Mouse (Mus musculus) hindbrain, embryonic 11.5 days (tissue): ENCODE measurements around the gene Rasl10a. TPM values are rescaled to one million over a fixed set of nuclear protein-coding genes. Genes with fewer than 3 reads are reported as not detected.

ENCODE experiments used
- ATAC-seq: fragments of 200-750 bp; cut with Nextera tagmentation; 2 replicates; pipeline ENCODE4 v1.8.0; 2017; ENCODE audit warnings: mild to moderate bottlenecking, moderate TSS enrichment, moderate library complexity; ENCODE audit not compliant: low FRiP score
- DNase-seq: peaks from one replicate; pipeline ENCODE4 v3.0.0-alpha.2; 2015; ENCODE audit warnings: low spot score
- H3K27ac ChIP-seq: fragments of 300-500 bp; sonication (generic); 2 replicates; pipeline ENCODE4 v1.5.1; 2014; ENCODE audit warnings: mild to moderate bottlenecking, low read depth, low read length
- H3K27me3 ChIP-seq: fragments of 300-500 bp; sonication (generic); 2 replicates; pipeline ENCODE4 v1.6.1; 2014; ENCODE audit warnings: mild to moderate bottlenecking, low read length, moderate library complexity, mixed read lengths; ENCODE audit not compliant: control insufficient read depth, insufficient read depth
- H3K36me3 ChIP-seq: fragments of 300-500 bp; sonication (generic); 2 replicates; pipeline ENCODE4 v1.6.1; 2014; ENCODE audit warnings: mild to moderate bottlenecking, low read length, moderate library complexity, mixed read lengths; ENCODE audit not compliant: control insufficient read depth, insufficient read depth
- H3K4me1 ChIP-seq: fragments of 300-500 bp; sonication (generic); replicated peaks from 2 replicates; pipeline ENCODE4 v1.6.1; 2014; ENCODE audit warnings: low read length, mixed read lengths; ENCODE audit not compliant: control insufficient read depth, insufficient read depth
- H3K4me2 ChIP-seq: fragments of 300-500 bp; sonication (generic); replicated peaks from 2 replicates; pipeline ENCODE4 v1.6.1; 2014; ENCODE audit warnings: mild to moderate bottlenecking, low read depth, low read length
- H3K4me3 ChIP-seq: fragments of 300-500 bp; sonication (generic); 2 replicates; pipeline ENCODE4 v1.5.1; 2014; ENCODE audit warnings: low read depth, low read length
- H3K9ac ChIP-seq: fragments of 300-500 bp; sonication (generic); 2 replicates; pipeline ENCODE4 v1.6.1; 2014; ENCODE audit warnings: low read depth, low read length
- H3K9me3 ChIP-seq: fragments of 300-500 bp; sonication (generic); 2 replicates; pipeline ENCODE4 v1.6.1; 2016; ENCODE audit warnings: low read length; ENCODE audit not compliant: control insufficient read depth
- WGBS: fragments of 180-500 bp; shearing (Covaris S2); extraction: QIAGEN DNeasy Blood & Tissue Kit; methylation state at CpG from one replicate; pipeline ENCODE4 v1.1.7; 2014; 5-methylcytosine and 5-hydroxymethylcytosine counted together
- polyA plus RNA-seq: library from polyadenylated mRNA; unstranded; fragments of >200 nt; fragmentation: Nextera tagmentation; extraction: Ambion mirVana; gene quantifications from 2 replicates; pipeline ENCODE4 v1.2.1, GENCODE M21; 2014

Rasl10a gene
- polyA plus RNA-seq, 1 experiment from 2014 or later, result 0.46 TPM

DNA sequence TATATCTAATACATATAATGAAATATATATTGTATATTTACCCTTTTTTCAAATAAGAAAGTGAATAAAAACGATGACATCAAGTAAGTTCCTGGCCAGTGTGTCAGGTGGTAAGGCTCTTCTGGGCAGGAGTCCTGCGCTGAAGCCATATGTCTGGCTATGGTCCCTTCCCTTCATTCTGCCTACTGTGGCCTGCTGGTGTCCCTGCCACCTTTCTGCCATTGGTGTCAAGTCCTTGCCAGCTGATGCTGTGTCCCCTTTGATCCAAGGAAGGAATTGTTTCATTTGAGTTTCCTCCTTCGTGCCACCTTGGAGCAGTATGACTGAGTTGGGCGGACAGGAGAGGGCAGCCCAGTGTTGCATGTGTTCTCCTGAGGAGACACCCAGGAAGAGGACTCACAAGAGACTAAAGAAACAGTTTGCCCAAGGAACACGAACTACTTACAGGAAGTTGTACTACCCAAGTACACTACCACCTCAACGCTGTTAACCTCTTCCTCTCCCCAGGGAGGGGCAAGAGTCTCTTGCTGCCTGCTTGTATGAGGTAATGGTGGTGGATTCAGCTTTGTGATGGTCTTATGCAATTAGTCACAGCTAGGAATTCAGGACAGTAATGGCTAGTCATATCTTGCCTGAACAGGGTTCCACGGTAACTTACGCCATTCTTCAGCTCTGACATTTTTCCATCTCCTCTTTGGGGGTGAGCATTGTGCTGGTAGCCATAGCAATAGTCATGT is 15.1 kb upstream of the Rasl10a start:
- Histone ChIP-seq H3K4me2 (no peak overlapping the region), H3K27ac (no peak overlapping the region), H3K9ac (no peak overlapping the region), H3K9me3 (no peaks in the 10 kb centered on the region), H3K4me3 (no peak overlapping the region), H3K27me3 (no peaks in the 10 kb centered on the region), H3K4me1 (no peaks in the 10 kb centered on the region), H3K36me3 (0 out of 2 replicates have a peak, but pooled peaks cover 7% of the 10 kb centered on the region)
- no peak for ATAC-seq
- 91% methylated on average over 8 of the region's 8 CpGs for WGBS
- no peak for DNase-seq

DNA sequence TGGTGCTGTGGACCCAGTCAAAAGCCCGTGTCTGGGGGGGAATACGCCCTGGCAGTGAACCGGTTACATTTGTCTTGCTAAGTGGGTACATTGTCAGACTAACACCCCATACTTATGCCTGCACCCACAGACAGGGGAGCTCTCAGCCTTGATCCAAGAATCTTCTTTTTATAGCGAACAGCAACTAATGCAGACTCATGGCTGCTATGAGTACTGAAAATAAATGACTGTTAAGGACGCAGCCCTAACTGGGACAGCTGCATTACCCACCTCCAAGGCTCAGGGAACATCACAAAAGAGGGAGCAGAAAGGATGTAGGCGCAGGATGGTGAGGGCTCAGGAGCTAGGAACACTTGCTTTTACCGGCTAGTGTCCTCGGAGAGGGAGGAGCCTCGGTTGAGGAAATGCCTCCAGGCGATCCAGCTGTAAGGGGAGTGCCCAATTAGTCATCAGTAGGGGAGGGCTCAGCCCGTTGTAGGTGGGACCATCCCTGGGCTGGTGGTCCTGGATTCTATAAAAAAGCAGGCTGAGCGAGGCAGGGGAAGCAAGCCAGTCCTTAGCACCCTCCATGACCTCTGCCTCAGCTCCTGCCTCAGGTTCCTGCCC is 11.5 kb upstream of the Rasl10a start:
- H3K36me3 ChIP-seq, result 0 out of 2 replicates have a peak, but pooled peaks cover 3% of the 10 kb centered on the region
- H3K4me1 ChIP-seq, result no peaks in the 10 kb centered on the region
- no peaks in the 10 kb centered on the region for H3K27me3 ChIP-seq
- no peak overlapping the region for H3K9ac ChIP-seq
- H3K9me3 ChIP-seq, result no peaks in the 10 kb centered on the region
- WGBS, result 47% methylated on average over 12 of the region's 12 CpGs
- no peak for DNase-seq
- H3K27ac ChIP-seq, result no peak overlapping the region
- no peak overlapping the region for H3K4me2 ChIP-seq
- ATAC-seq, result no peak
- no peak overlapping the region for H3K4me3 ChIP-seq

DNA sequence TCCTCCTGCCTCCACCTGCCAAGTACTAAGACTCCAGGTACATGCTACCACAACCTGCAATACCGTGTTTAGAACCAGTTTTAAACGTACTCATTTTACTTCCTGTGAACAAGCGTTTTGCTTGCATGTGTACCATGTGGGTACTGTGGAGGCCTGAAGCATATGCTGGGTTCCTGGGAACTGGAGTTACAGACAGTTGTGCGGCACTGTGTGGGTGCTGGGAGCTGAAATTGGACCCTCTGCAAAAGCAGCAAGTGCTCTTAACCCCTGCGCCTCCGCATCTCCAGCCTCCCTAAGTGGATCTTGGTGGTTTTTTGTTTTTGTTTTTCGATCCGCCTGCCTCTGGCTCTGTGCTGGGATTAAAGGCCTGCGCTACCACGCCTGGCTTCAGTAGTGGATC is 6.3 kb upstream of the Rasl10a start:
- peaks cover under 1% of the 10 kb centered on the region; the same call in 1 of the 2 replicates for H3K4me1 ChIP-seq
- H3K9me3 ChIP-seq, result no peaks in the 10 kb centered on the region
- H3K4me2 ChIP-seq, result no peak overlapping the region
- no peak overlapping the region for H3K9ac ChIP-seq
- no peaks in the 10 kb centered on the region for H3K36me3 ChIP-seq
- H3K27ac ChIP-seq, result no peak overlapping the region
- WGBS, result 77% methylated on average over 10 of the region's 10 CpGs
- DNase-seq (no peak), ATAC-seq (no peak)
- H3K27me3 ChIP-seq, result peaks cover 13% of the 10 kb centered on the region
- no peak overlapping the region for H3K4me3 ChIP-seq

DNA sequence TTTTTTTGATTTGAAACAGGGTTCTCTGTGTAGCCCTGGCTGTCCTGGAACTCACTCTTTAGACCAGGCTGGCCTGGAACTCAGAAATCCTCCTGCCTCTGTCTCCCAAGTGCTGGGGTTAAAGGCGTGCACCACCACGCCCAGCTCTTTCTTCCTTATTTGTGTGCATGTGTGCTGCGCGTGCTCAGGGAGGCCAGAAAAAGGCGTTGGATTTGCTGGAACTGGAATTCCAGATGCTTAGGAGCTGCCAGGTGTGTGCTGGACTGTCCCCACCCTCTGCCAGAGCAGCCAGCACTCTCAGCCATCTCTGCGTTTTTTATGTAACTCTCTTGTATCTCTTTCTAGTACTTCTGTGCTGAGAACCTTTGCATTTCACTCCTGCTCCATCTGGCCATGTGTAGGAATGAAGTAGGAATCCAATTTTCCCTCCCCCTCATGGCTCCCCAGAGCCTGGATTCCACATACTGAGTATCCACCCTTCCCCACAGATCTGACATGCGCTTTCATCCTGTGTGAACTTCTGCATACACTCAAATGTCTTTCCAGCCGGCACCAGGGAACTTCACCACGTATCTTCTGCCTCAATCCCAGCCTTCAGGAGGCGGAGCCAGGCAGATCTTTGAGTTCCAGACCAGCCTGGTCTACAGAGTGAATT is 5.6 kb upstream of the Rasl10a start:
- no peak overlapping the region for H3K4me2 ChIP-seq
- H3K4me3 ChIP-seq, result no peak overlapping the region
- WGBS, result 76% methylated on average over 10 of the region's 10 CpGs

DNA sequence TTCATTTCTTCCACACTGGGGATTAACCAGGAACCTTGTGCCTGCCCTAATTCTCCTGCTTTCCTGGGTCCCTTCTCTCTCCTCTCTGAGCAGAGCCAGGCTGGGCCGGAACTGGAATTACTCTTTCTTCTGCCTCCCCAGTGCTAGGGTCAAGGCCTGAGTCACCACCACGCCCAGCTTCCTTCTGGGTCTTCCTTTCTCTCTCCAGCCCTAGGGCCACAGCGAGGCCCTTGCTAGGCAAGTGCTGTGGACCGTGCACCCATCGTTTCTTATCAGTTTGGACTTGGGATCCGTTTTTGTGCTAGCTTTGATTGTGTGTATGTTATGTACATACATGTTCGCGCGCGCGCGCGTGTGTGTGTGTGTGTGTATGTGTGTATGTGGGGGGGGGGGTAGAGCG is 3.8 kb upstream of the Rasl10a start:
- whole genome bisulfite sequencing, result 87% methylated on average over 14 of the region's 14 CpGs
- Histone ChIP-seq H3K4me2 (no peak overlapping the region), H3K36me3 (no peaks in the 10 kb centered on the region), H3K4me1 (peaks cover 5% of the 10 kb centered on the region), H3K9ac (no peak overlapping the region), H3K4me3 (no peak overlapping the region), H3K27me3 (peaks cover 37% of the 10 kb centered on the region), H3K9me3 (no peaks in the 10 kb centered on the region), H3K27ac (no peak overlapping the region)
- ATAC-seq (no peak), DNase-seq (no peak)

More for the DNA sequence above, 5.6 kb upstream of the Rasl10a start:
- Histone ChIP-seq H3K27me3 (peaks cover 20% of the 10 kb centered on the region), H3K9me3 (no peaks in the 10 kb centered on the region), H3K9ac (no peak overlapping the region), H3K27ac (no peak overlapping the region), H3K36me3 (no peaks in the 10 kb centered on the region), H3K4me1 (peaks cover 2% of the 10 kb centered on the region; the same call in 1 of the 2 replicates)
- no peak for ATAC-seq
- no peak for DNase-seq

DNA sequence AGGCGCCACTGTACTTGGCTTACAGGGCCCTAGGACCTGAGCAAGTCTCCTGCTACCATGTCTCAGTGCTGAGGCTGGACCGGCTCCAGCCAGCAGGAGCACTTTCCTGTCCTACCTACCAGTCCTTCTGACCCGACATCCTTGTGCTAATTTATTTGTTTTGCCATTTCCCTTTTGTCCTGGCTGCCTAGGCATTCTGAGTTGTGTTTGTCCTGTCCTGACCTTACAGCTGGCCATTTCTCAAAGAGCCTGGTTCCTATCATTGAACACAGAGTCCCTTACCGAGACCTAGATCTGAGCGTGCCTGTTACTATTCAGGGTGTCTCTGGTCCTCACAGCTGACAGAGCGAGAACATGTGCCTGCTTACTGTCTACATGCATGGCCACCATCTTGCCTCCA is 3.1 kb upstream of the Rasl10a start:
- no peaks in the 10 kb centered on the region for H3K9me3 ChIP-seq
- peaks cover 6% of the 10 kb centered on the region for H3K4me1 ChIP-seq
- H3K27ac ChIP-seq, result no peak overlapping the region
- no peak overlapping the region for H3K9ac ChIP-seq
- H3K4me3 ChIP-seq, result no peak overlapping the region
- no peak for DNase-seq
- H3K4me2 ChIP-seq, result no peak overlapping the region
- H3K36me3 ChIP-seq, result no peaks in the 10 kb centered on the region
- peaks cover 44% of the 10 kb centered on the region for H3K27me3 ChIP-seq
- WGBS, result 75% methylated on average over 6 of the region's 6 CpGs
- ATAC-seq, result no peak

DNA sequence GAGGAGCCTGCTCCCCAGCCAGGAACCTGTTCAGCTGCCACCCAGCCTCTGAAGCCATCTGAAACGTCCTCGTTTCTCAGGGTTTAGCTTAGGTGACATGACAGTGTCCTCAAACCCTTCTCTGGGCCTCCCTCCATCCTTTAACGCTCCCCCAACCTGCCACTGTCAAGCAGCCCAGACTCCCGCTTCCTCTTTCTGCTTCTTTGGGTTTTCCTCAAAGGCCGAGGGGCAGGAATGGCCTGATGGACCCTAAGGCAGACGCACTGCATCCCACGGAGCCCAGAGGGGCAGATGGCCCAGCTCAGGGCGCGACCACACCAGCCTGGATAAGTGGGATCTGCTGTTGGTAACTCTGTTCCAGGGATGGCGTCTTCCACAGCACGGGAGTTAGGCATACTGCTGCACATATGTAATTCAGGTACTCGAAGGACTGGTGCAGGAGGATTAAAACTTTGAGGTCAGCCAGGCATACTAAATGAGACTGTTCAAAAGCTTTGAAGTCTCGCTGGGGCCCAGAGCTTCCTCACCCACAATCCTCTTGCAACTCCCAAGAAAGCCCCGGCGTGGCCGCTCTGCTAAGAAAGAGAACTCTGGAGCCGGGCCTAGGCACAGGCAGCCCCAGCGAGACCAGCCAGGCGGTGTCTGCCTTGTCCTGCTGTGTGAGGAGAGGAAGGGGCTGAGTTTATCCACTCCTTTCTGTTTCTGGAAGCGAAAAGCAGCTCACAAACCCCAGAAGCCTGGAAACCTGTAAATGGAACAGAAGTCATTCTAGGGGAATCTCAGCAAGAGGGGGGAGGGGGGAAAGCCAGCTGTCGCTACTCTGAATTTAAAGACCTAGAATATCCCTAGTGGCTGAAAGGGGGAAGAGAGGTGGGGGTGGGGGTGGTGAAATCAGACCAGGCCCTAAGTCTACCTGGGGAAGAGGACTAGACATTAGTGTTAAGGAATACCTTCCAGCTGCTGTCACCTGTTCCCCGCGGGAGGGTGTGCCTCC is 1.7 kb upstream of the Rasl10a start:
- WGBS, result 27% methylated on average over 23 of the region's 23 CpGs

DNA sequence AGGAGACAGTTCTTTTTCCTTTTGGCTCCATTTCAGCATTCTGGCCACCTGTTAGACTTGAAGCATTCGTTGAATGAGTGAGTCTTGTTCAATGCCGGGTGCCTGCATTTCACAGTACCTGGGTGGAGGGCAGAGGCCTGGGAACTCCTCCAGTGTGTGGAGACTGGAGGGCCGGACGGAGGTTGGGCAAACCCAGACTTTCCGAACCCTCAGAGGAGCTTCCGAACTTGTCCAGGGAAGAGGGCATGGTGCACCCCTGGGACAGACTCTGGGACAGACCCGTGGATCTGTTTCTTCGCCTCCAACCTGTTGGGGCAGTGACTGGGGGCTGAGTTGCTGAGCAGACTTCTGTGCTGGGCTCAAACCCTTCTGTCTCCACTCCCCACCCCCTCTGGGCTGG is 864 bp upstream of the Rasl10a start:
- H3K27me3 ChIP-seq, result peaks cover 64% of the 10 kb centered on the region
- H3K9me3 ChIP-seq, result no peaks in the 10 kb centered on the region
- H3K36me3 ChIP-seq, result no peaks in the 10 kb centered on the region
- no peak overlapping the region for H3K4me2 ChIP-seq
- ATAC-seq (no peak), DNase-seq (no peak)
- WGBS, result 50% methylated on average over 8 of the region's 8 CpGs
- no peak overlapping the region for H3K27ac ChIP-seq
- no peak overlapping the region for H3K4me3 ChIP-seq
- H3K9ac ChIP-seq, result no peak overlapping the region
- H3K4me1 ChIP-seq, result peaks cover 19% of the 10 kb centered on the region

More for the DNA sequence above, 1.7 kb upstream of the Rasl10a start:
- Histone ChIP-seq H3K9ac (0 out of 2 replicates have a peak overlapping the region, but pooled peaks have one; percentile 17), H3K27ac (no peak overlapping the region; the same call in 1 of the 2 replicates), H3K9me3 (no peaks in the 10 kb centered on the region), H3K4me2 (no peak overlapping the region), H3K36me3 (no peaks in the 10 kb centered on the region), H3K4me1 (peaks cover 12% of the 10 kb centered on the region), H3K27me3 (peaks cover 58% of the 10 kb centered on the region), H3K4me3 (no peak overlapping the region)
- ATAC-seq (no peak), DNase-seq (peak; percentile 48)
